Mouse (Mus musculus) C2C12 (cell line): ENCODE results near the gene Plekhj1.

Experiments
- CEBPB ChIP-seq: IDR thresholded peaks from one replicate; pipeline ENCODE4 v1.6.1; 2011; ENCODE audit warnings: low read depth, mild to moderate bottlenecking, control low read depth, moderate library complexity
- CTCF ChIP-seq: IDR thresholded peaks from one replicate; pipeline ENCODE4 v1.5.1; 2011; ENCODE audit not compliant: control insufficient read depth, insufficient read depth, insufficient read length
- MAX ChIP-seq: IDR thresholded peaks from one replicate; pipeline ENCODE4 v1.6.1; 2011; ENCODE audit warnings: mild to moderate bottlenecking, control low read depth

DNA sequence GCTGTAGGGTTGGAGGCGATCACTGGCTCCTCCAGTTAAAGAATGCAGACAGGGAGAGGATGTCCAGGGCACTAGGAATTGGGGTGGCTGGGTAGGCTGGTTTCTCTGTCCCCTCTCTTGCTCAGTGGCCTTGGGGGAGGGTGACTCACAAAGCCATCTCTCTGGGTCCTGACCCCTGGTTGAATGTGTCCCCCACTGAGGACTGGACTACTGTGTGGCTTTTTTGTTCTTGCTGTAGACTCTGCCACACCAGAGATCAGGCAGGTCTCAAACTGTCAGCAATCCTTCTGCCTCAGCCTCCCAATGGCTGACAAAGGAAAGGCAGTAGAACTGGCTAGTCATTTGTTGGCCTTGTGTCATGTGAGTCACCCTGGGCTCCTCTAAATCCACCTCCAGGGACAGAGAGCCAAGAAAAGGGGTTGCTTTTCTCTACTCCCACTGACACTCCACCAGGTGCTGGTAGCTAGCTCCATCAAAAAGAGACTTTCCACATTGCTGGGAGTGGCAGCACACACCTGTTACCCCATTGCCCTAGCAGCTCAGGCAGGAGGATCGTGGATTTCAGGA, 40.0 kb upstream of the Plekhj1 start:
- no peak for TF ChIP-seq CEBPB
- no peak for TF ChIP-seq CTCF
- TF ChIP-seq MAX, result no peak
